Mouse (Mus musculus): ENCODE results near the gene Dclk2. TPM values are rescaled to one million over a fixed set of nuclear protein-coding genes. Genes with fewer than 3 reads are reported as not detected.

Dclk2 gene
- polyA plus RNA-seq, 1 experiment from 2014 or later, result 2.3 TPM

- no peak for TF ChIP-seq CTCF (IDR thresholded peaks at IDR 0.05; ENCODE audit: low read depth)
- H3K4me3 ChIP-seq (ENCODE audit: low read depth, low read length), result no peak overlapping the region
- no peak overlapping the region; the same call in 1 of the 2 replicates for H3K27ac ChIP-seq (ENCODE audit: low read depth, low read length)
- no peaks in the 10 kb centered on the region for H3K4me1 ChIP-seq (replicated peaks; ENCODE audit: control insufficient read depth, insufficient read depth, low read length)
- 65% methylated on average over 13 of the region's 13 CpGs for WGBS
- H3K27me3 ChIP-seq (replicated peaks; ENCODE audit: control insufficient read depth, insufficient read depth, low read length), result no peaks in the 10 kb centered on the region
- no peaks in the 10 kb centered on the region for H3K36me3 ChIP-seq (ENCODE audit: control insufficient read depth, insufficient read depth)
- no peak overlapping the region for H3K4me2 ChIP-seq (replicated peaks; ENCODE audit: low read depth)
- H3K9me3 ChIP-seq (ENCODE audit: control insufficient read depth), result no peaks in the 10 kb centered on the region
- no peak overlapping the region for H3K9ac ChIP-seq (ENCODE audit: low read depth, low read length)
- no peak for ATAC-seq
Observed at GRCm38 (mm10) chr3:86818001-86818585, 102.6 kb downstream of the Dclk2 start.

GRCm38 (mm10) chr3:86812689-86813088 lies 108.0 kb downstream of the Dclk2 start:
- Histone ChIP-seq H3K9ac (ENCODE audit: low read depth, low read length) (no peak overlapping the region), H3K4me2 (replicated peaks; ENCODE audit: low read depth) (no peak overlapping the region), H3K27me3 (replicated peaks; ENCODE audit: control insufficient read depth, insufficient read depth, low read length) (no peaks in the 10 kb centered on the region), H3K4me3 (ENCODE audit: low read depth, low read length) (no peak overlapping the region), H3K9me3 (ENCODE audit: control insufficient read depth) (no peaks in the 10 kb centered on the region), H3K4me1 (replicated peaks; ENCODE audit: control insufficient read depth, insufficient read depth, low read length) (0 out of 2 replicates have a peak, but pooled peaks cover 3% of the 10 kb centered on the region), H3K27ac (ENCODE audit: low read depth, low read length) (no peak overlapping the region), H3K36me3 (ENCODE audit: control insufficient read depth, insufficient read depth) (no peaks in the 10 kb centered on the region)
- TF ChIP-seq CTCF (IDR thresholded peaks at IDR 0.05; ENCODE audit: low read depth), result peak; percentile 98
- ATAC-seq, result peak; percentile 71
- 17% methylated on average over 3 of the region's 3 CpGs for whole genome bisulfite sequencing

- H3K36me3 ChIP-seq (ENCODE audit: control insufficient read depth, insufficient read depth), result no peaks in the 10 kb centered on the region
- no peaks in the 10 kb centered on the region for H3K9me3 ChIP-seq (ENCODE audit: control insufficient read depth)
- H3K4me2 ChIP-seq (replicated peaks; ENCODE audit: low read depth), result no peak overlapping the region
- H3K4me1 ChIP-seq (replicated peaks; ENCODE audit: control insufficient read depth, insufficient read depth, low read length), result 0 out of 2 replicates have a peak, but pooled peaks cover 3% of the 10 kb centered on the region
- no peak for TF ChIP-seq CTCF (IDR thresholded peaks at IDR 0.05; ENCODE audit: low read depth)
- no peaks in the 10 kb centered on the region for H3K27me3 ChIP-seq (replicated peaks; ENCODE audit: control insufficient read depth, insufficient read depth, low read length)
- 92% methylated on average over 5 of the region's 5 CpGs for whole genome bisulfite sequencing
- no peak for ATAC-seq
- no peak overlapping the region for H3K27ac ChIP-seq (ENCODE audit: low read depth, low read length)
- no peak overlapping the region for H3K4me3 ChIP-seq (ENCODE audit: low read depth, low read length)
- H3K9ac ChIP-seq (ENCODE audit: low read depth, low read length), result no peak overlapping the region
Observed at GRCm38 (mm10) chr3:86810908-86811307, 109.7 kb downstream of the Dclk2 start.

- no peaks in the 10 kb centered on the region for H3K27me3 ChIP-seq (replicated peaks; ENCODE audit: control insufficient read depth, insufficient read depth, low read length)
- 25% methylated on average over 2 of the region's 2 CpGs for WGBS
- 0 out of 2 replicates have a peak, but pooled peaks cover 3% of the 10 kb centered on the region for H3K4me1 ChIP-seq (replicated peaks; ENCODE audit: control insufficient read depth, insufficient read depth, low read length)
- no peak for TF ChIP-seq CTCF (IDR thresholded peaks at IDR 0.05; ENCODE audit: low read depth)
- no peak overlapping the region for H3K4me3 ChIP-seq (ENCODE audit: low read depth, low read length)
- H3K9ac ChIP-seq (ENCODE audit: low read depth, low read length), result no peak overlapping the region
- no peak overlapping the region for H3K27ac ChIP-seq (ENCODE audit: low read depth, low read length)
- no peak overlapping the region for H3K4me2 ChIP-seq (replicated peaks; ENCODE audit: low read depth)
- no peaks in the 10 kb centered on the region for H3K9me3 ChIP-seq (ENCODE audit: control insufficient read depth)
- no peak for ATAC-seq
- no peaks in the 10 kb centered on the region for H3K36me3 ChIP-seq (ENCODE audit: control insufficient read depth, insufficient read depth)
Observed at GRCm38 (mm10) chr3:86809646-86810045, 111.0 kb downstream of the Dclk2 start.

- WGBS, result 59% methylated on average over 9 of the region's 9 CpGs
- Histone ChIP-seq H3K27ac (ENCODE audit: low read depth, low read length) (no peak overlapping the region), H3K4me3 (ENCODE audit: low read depth, low read length) (no peak overlapping the region), H3K4me2 (replicated peaks; ENCODE audit: low read depth) (no peak overlapping the region), H3K36me3 (ENCODE audit: control insufficient read depth, insufficient read depth) (no peaks in the 10 kb centered on the region), H3K9ac (ENCODE audit: low read depth, low read length) (no peak overlapping the region), H3K9me3 (ENCODE audit: control insufficient read depth) (no peaks in the 10 kb centered on the region), H3K4me1 (replicated peaks; ENCODE audit: control insufficient read depth, insufficient read depth, low read length) (0 out of 2 replicates have a peak, but pooled peaks cover 3% of the 10 kb centered on the region), H3K27me3 (replicated peaks; ENCODE audit: control insufficient read depth, insufficient read depth, low read length) (no peaks in the 10 kb centered on the region)
- no peak for ATAC-seq
- TF ChIP-seq CTCF (IDR thresholded peaks at IDR 0.05; ENCODE audit: low read depth), result no peak
Observed at GRCm38 (mm10) chr3:86809199-86809598, 111.5 kb downstream of the Dclk2 start.

GRCm38 (mm10) chr3:86807750-86808467 lies 112.7 kb downstream of the Dclk2 start:
- Histone ChIP-seq H3K4me3 (ENCODE audit: low read depth, low read length) (no peak overlapping the region), H3K9ac (ENCODE audit: low read depth, low read length) (no peak overlapping the region), H3K4me2 (replicated peaks; ENCODE audit: low read depth) (no peak overlapping the region), H3K9me3 (ENCODE audit: control insufficient read depth) (no peaks in the 10 kb centered on the region), H3K27me3 (replicated peaks; ENCODE audit: control insufficient read depth, insufficient read depth, low read length) (no peaks in the 10 kb centered on the region), H3K36me3 (ENCODE audit: control insufficient read depth, insufficient read depth) (no peaks in the 10 kb centered on the region), H3K4me1 (replicated peaks; ENCODE audit: control insufficient read depth, insufficient read depth, low read length) (0 out of 2 replicates have a peak, but pooled peaks cover 1% of the 10 kb centered on the region), H3K27ac (ENCODE audit: low read depth, low read length) (no peak overlapping the region)
- no peak for ATAC-seq
- 71% methylated on average over 14 of the region's 14 CpGs for WGBS
- TF ChIP-seq CTCF (IDR thresholded peaks at IDR 0.05; ENCODE audit: low read depth), result peak; percentile 72
